In the genomic region with DNA sequence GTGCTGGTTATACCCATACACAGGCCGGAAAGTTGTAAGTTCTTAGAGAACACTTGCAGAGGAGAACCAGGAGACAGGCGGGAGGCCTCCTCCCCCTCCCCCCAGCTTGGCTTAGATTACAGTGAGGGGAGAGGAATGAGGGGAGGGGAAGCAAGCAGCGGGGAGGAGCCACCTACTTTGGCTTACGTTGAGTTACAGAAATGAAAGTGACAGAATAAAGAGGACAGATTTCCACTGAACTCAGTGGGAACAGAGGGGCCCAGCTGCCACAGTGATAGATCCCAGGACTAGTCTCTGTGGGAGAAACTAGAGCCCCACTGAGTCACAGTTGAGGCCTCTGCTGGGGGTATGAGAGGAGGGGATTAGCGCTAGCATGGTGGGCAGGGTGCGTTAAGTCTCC, we compare ENCODE assay signal across 9 mouse cellular contexts.
DNase-seq lines count a peak whose midpoint lies in the region; ATAC-seq and TF ChIP-seq lines count a peak whose summit lies in the region.
"Had no signal": no experiment of that assay in that cellular context is flagged by ENCODE, and none has a peak within 500 bp of the region (broad histone marks: within the 10 kb centered on the region; RNA-seq: fewer than 3 reads in every experiment).

No protein-coding gene starts in this region.

- 10% methylated on average over 6 of the region's 6 CpGs for WGBS in heart, embryonic 12.5 days
- WGBS in embryonic facial prominence, embryonic 13.5 days = 5% methylated on average over 6 of the region's 6 CpGs
- 19% methylated on average over 6 of the region's 6 CpGs for WGBS in liver, embryonic 13.5 days (ENCODE audit: insufficient replicate concordance)

- no peaks in the 10 kb centered on the region for H3K36me3 ChIP-seq in heart, embryonic 12.5 days
- no peaks in the 10 kb centered on the region for H3K36me3 ChIP-seq in E14TG2a.4 (ENCODE audit: insufficient read depth, low read length)
- no peaks in the 10 kb centered on the region for H3K36me3 ChIP-seq in embryonic facial prominence, embryonic 13.5 days
- no peaks in the 10 kb centered on the region for H3K36me3 ChIP-seq in liver, embryonic 13.5 days

- H3K27me3 ChIP-seq in heart, embryonic 12.5 days (replicated peaks) = no peaks in the 10 kb centered on the region
- H3K27me3 ChIP-seq in E14TG2a.4 (ENCODE audit: insufficient read depth, low read length) = no peaks in the 10 kb centered on the region
- H3K27me3 ChIP-seq in embryonic facial prominence, embryonic 13.5 days = no peaks in the 10 kb centered on the region
- no peaks in the 10 kb centered on the region for H3K27me3 ChIP-seq in liver, embryonic 13.5 days

- peak overlapping the region; percentile 25 for H3K4me3 ChIP-seq in heart, embryonic 12.5 days
- H3K4me3 ChIP-seq in E14TG2a.4 (replicated peaks; ENCODE audit: low read length) = peak overlapping the region; percentile 20; the same call in 1 of the 2 replicates
- H3K4me3 ChIP-seq in embryonic facial prominence, embryonic 13.5 days = no peak overlapping the region
- 0 out of 2 replicates have a peak overlapping the region, but pooled peaks have one; percentile 12 for H3K4me3 ChIP-seq in liver, embryonic 13.5 days (replicated peaks)
- H3K4me3 ChIP-seq: erythroblast, embryonic 14.5 days had no signal

- H3K4me2 ChIP-seq in heart, embryonic 12.5 days = peak overlapping the region; percentile 54
- peak overlapping the region; percentile 37 for H3K4me2 ChIP-seq in embryonic facial prominence, embryonic 13.5 days
- peak overlapping the region; percentile 28 for H3K4me2 ChIP-seq in liver, embryonic 13.5 days

- no peak for DNase-seq in heart, adult 9 months (ENCODE audit: low spot score in 2 of 2)
- no peak for DNase-seq in liver, embryonic 13.5 days
- DNase-seq in adipocyte (ENCODE audit: low spot score) = no peak
- no peak for DNase-seq in spleen, adult 12 weeks (ENCODE audit: low spot score)
- no peak for DNase-seq in layer of hippocampus, adult 9-10 months (ENCODE audit: low spot score)

- no peak for TF ChIP-seq CTCF in E14TG2a.4 (conservative IDR thresholded peaks at IDR 0.05; ENCODE audit: low read length)

- ATAC-seq in heart, embryonic 12.5 days (ENCODE audit: insufficient number of reproducible peaks, low FRiP score) = peak; percentile 42
- peak; percentile 69; the same call in 1 of the 2 replicates for ATAC-seq in embryonic facial prominence, embryonic 13.5 days (ENCODE audit: insufficient number of reproducible peaks, insufficient read depth, low FRiP score, low TSS enrichment, low read depth)
- no peak for ATAC-seq in liver, embryonic 13.5 days (ENCODE audit: low read depth)

- H3K27ac ChIP-seq in heart, embryonic 12.5 days (ENCODE audit: poor library complexity, severe bottlenecking) = no peak overlapping the region
- no peak overlapping the region; the same call in 1 of the 2 replicates for H3K27ac ChIP-seq in embryonic facial prominence, embryonic 13.5 days
- no peak overlapping the region for H3K27ac ChIP-seq in liver, embryonic 13.5 days

- peaks cover 14% of the 10 kb centered on the region; the same call in 1 of the 2 replicates for H3K4me1 ChIP-seq in heart, embryonic 12.5 days (replicated peaks)
- H3K4me1 ChIP-seq in E14TG2a.4 (replicated peaks; ENCODE audit: low read depth, low read length) = peaks cover 23% of the 10 kb centered on the region
- H3K4me1 ChIP-seq in embryonic facial prominence, embryonic 13.5 days = peaks cover 16% of the 10 kb centered on the region
- no peaks in the 10 kb centered on the region for H3K4me1 ChIP-seq in liver, embryonic 13.5 days (replicated peaks)

- no peak overlapping the region for H3K9ac ChIP-seq in heart, embryonic 12.5 days
- H3K9ac ChIP-seq in embryonic facial prominence, embryonic 13.5 days = no peak overlapping the region
- no peak overlapping the region for H3K9ac ChIP-seq in liver, embryonic 13.5 days

- H3K9me3 ChIP-seq in heart, embryonic 12.5 days (replicated peaks) = no peaks in the 10 kb centered on the region
- peaks cover 30% of the 10 kb centered on the region for H3K9me3 ChIP-seq in E14TG2a.4 (ENCODE audit: low read length)
- no peaks in the 10 kb centered on the region for H3K9me3 ChIP-seq in embryonic facial prominence, embryonic 13.5 days
- H3K9me3 ChIP-seq in liver, embryonic 13.5 days (replicated peaks) = no peaks in the 10 kb centered on the region; the same call in 1 of the 2 replicates
